Mouse (Mus musculus) intestine, embryonic 16.5 days (tissue): ENCODE results near the gene Taok1. TPM values are rescaled to one million over a fixed set of nuclear protein-coding genes. Genes with fewer than 3 reads are reported as not detected.

Experiments used
- ATAC-seq: fragments of 200-750 bp; cut with Nextera tagmentation; 2 replicates; pipeline ENCODE4 v1.8.0; 2017; ENCODE audit warnings: moderate TSS enrichment, moderate library complexity
- H3K27ac ChIP-seq: fragments of 300-500 bp; sonication (generic); 2 replicates; pipeline ENCODE4 v1.5.1; 2014; ENCODE audit warnings: mild to moderate bottlenecking, low read length
- H3K27me3 ChIP-seq: fragments of 300-500 bp; sonication (generic); replicated peaks from 2 replicates; pipeline ENCODE4 v1.6.1; 2014; ENCODE audit warnings: low read length, control low read depth, mixed read lengths; ENCODE audit not compliant: control insufficient read depth, insufficient read depth
- H3K36me3 ChIP-seq: fragments of 300-500 bp; sonication (generic); 2 replicates; pipeline ENCODE4 v1.6.1; 2014; ENCODE audit warnings: low read length, control low read depth; ENCODE audit not compliant: control insufficient read depth, insufficient read depth
- H3K4me1 ChIP-seq: fragments of 300-500 bp; sonication (generic); 2 replicates; pipeline ENCODE4 v1.6.1; 2014; ENCODE audit warnings: low read length, control low read depth, mixed read lengths; ENCODE audit not compliant: control insufficient read depth, insufficient read depth
- H3K4me2 ChIP-seq: fragments of 300-500 bp; sonication (generic); 2 replicates; pipeline ENCODE4 v1.6.1; 2014; ENCODE audit warnings: low read depth, low read length, control low read depth
- H3K4me3 ChIP-seq: fragments of 300-500 bp; sonication (generic); 2 replicates; pipeline ENCODE4 v1.5.1; 2014; ENCODE audit warnings: mild to moderate bottlenecking, low read length
- H3K9ac ChIP-seq: fragments of 300-500 bp; sonication (generic); 2 replicates; pipeline ENCODE4 v1.6.1; 2014; ENCODE audit warnings: low read depth, low read length
- H3K9me3 ChIP-seq: fragments of 300-500 bp; sonication (generic); 2 replicates; pipeline ENCODE4 v1.6.1; 2016; ENCODE audit warnings: low read length, control low read depth; ENCODE audit not compliant: control insufficient read depth
- WGBS: fragments of 180-500 bp; shearing (Covaris S2); extraction: QIAGEN DNeasy Blood & Tissue Kit; methylation state at CpG from one replicate; pipeline ENCODE4 v1.1.7; 2014; 5-methylcytosine and 5-hydroxymethylcytosine counted together
- polyA plus RNA-seq: library from polyadenylated mRNA; unstranded; fragments of >200 nt; fragmentation: Nextera tagmentation; extraction: Ambion mirVana; gene quantifications from 2 replicates; pipeline ENCODE4 v1.2.1, GENCODE M21; 2015

Gene Taok1
- polyA plus RNA-seq, 1 experiment from 2014 or later, result 9.2 TPM

GRCm38 (mm10) chr11:77483510-77484255 is 123.9 kb downstream of the Taok1 start:
- no peak overlapping the region for H3K4me3 ChIP-seq
- no peak overlapping the region for H3K4me2 ChIP-seq
- WGBS, result 49% methylated on average over 11 of the region's 11 CpGs
- no peak for ATAC-seq
- no peak overlapping the region for H3K27ac ChIP-seq
- no peak overlapping the region for H3K9ac ChIP-seq
- H3K4me1 ChIP-seq, result peaks cover 17% of the 10 kb centered on the region
- no peaks in the 10 kb centered on the region for H3K36me3 ChIP-seq
- H3K9me3 ChIP-seq, result no peaks in the 10 kb centered on the region
- no peaks in the 10 kb centered on the region for H3K27me3 ChIP-seq

GRCm38 (mm10) chr11:77483043-77483442 is 124.6 kb downstream of the Taok1 start:
- no peaks in the 10 kb centered on the region for H3K27me3 ChIP-seq
- H3K4me1 ChIP-seq, result peaks cover 15% of the 10 kb centered on the region
- no peak overlapping the region for H3K4me2 ChIP-seq
- no peak for ATAC-seq
- H3K9ac ChIP-seq, result no peak overlapping the region
- H3K36me3 ChIP-seq, result no peaks in the 10 kb centered on the region
- no peaks in the 10 kb centered on the region for H3K9me3 ChIP-seq
- 66% methylated on average over 3 of the region's 3 CpGs for WGBS
- H3K4me3 ChIP-seq, result no peak overlapping the region
- H3K27ac ChIP-seq, result no peak overlapping the region

Other genes starting within 250 kb of the Taok1 start
- gene Coro6, start 145.4 kb downstream of the Taok1 start, polyA plus RNA-seq, result not detected in 2 replicates
- 1.6 and 1.7 TPM in 2 replicates for gene Ankrd13b, start 118.1 kb downstream of the Taok1 start, polyA plus RNA-seq
- gene Git1, start 114.3 kb downstream of the Taok1 start, polyA plus RNA-seq, result 12.2 and 12.8 TPM in 2 replicates
- 4.0 and 4.7 TPM in 2 replicates for gene Abhd15, start 92.7 kb downstream of the Taok1 start, polyA plus RNA-seq
- 24.1 and 24.3 TPM in 2 replicates for gene Trp53i13, start 91.8 kb downstream of the Taok1 start, polyA plus RNA-seq
- 0.10 and 0.12 TPM in 2 replicates for gene Gm10392, start 88.6 kb downstream of the Taok1 start, polyA plus RNA-seq
- gene Nufip2, start 78.3 kb upstream of the Taok1 start, polyA plus RNA-seq, result 3.8 and 4.0 TPM in 2 replicates
- not detected in 2 replicates for gene Cryba1, start 117.5 kb upstream of the Taok1 start, polyA plus RNA-seq
- 31.2 and 31.8 TPM in 2 replicates for gene Myo18a, start 155.4 kb upstream of the Taok1 start, polyA plus RNA-seq
- 0.89 and 1.0 TPM in 2 replicates for gene Gm10277, start 179.9 kb upstream of the Taok1 start, polyA plus RNA-seq